Mouse (Mus musculus): ENCODE measurements around the gene Lef1.

- TF ChIP-seq E2F4 (IDR thresholded peaks at IDR 0.05; ENCODE audit: insufficient read depth) (no peak), MAX (IDR thresholded peaks at IDR 0.05; ENCODE audit: low read depth) (no peak), POLR2A (IDR thresholded peaks at IDR 0.05; ENCODE audit: insufficient read length, low read depth) (no peak), USF1 (IDR thresholded peaks at IDR 0.05; ENCODE audit: low read depth) (no peak), TCF12 (IDR thresholded peaks at IDR 0.05; ENCODE audit: insufficient read depth, poor library complexity, severe bottlenecking) (no peak), POLR2AphosphoS2 (IDR thresholded peaks at IDR 0.05; ENCODE audit: insufficient read length, low read depth) (no peak), MYOD1 (IDR thresholded peaks at IDR 0.05; ENCODE audit: control insufficient read depth in 1 of 3, insufficient read length in 2 of 3, low read depth in 2 of 3) (no peak), TCF3 (IDR thresholded peaks at IDR 0.05; ENCODE audit: insufficient read length, low read depth) (no peak), MYOG (IDR thresholded peaks at IDR 0.05; ENCODE audit: control insufficient read depth in 1 of 3, insufficient read depth in 1 of 3, insufficient read length in 2 of 3, low read depth in 2 of 3) (no peak), CEBPB (IDR thresholded peaks at IDR 0.05; ENCODE audit: insufficient read depth, poor library complexity, severe bottlenecking) (no peak), REST (IDR thresholded peaks at IDR 0.05; ENCODE audit: insufficient read depth, insufficient read length) (no peak), SRF (IDR thresholded peaks at IDR 0.05; ENCODE audit: control insufficient read depth, insufficient read length, low read depth) (no peak)
Measured at GRCm38 (mm10) chr3:131152921-131153320, 42.6 kb downstream of the Lef1 start.
